Mouse (Mus musculus) G1E (cell line): Measurements from ENCODE around the gene Hes1.

Experiments
- CTCF ChIP-seq: IDR thresholded peaks from 2 replicates; pipeline ENCODE4 v1.5.1; 2012; ENCODE audit warnings: low read depth, low read length, inconsistent platforms, mixed read lengths
- GATA1 ChIP-seq: IDR thresholded peaks from 2 replicates; pipeline ENCODE4 v1.6.1; 2012; ENCODE audit warnings: borderline replicate concordance, low read length, inconsistent platforms, mixed read lengths
- POLR2AphosphoS5 ChIP-seq: IDR thresholded peaks from 2 replicates; pipeline ENCODE4 v1.6.1; 2012; ENCODE audit warnings: low read depth, low read length, inconsistent platforms; ENCODE audit not compliant: insufficient replicate concordance
- TAL1 ChIP-seq: conservative IDR thresholded peaks from 2 replicates; pipeline ENCODE4 v1.6.1; 2012; ENCODE audit warnings: low read depth, low read length, inconsistent platforms, mixed read lengths

DNA sequence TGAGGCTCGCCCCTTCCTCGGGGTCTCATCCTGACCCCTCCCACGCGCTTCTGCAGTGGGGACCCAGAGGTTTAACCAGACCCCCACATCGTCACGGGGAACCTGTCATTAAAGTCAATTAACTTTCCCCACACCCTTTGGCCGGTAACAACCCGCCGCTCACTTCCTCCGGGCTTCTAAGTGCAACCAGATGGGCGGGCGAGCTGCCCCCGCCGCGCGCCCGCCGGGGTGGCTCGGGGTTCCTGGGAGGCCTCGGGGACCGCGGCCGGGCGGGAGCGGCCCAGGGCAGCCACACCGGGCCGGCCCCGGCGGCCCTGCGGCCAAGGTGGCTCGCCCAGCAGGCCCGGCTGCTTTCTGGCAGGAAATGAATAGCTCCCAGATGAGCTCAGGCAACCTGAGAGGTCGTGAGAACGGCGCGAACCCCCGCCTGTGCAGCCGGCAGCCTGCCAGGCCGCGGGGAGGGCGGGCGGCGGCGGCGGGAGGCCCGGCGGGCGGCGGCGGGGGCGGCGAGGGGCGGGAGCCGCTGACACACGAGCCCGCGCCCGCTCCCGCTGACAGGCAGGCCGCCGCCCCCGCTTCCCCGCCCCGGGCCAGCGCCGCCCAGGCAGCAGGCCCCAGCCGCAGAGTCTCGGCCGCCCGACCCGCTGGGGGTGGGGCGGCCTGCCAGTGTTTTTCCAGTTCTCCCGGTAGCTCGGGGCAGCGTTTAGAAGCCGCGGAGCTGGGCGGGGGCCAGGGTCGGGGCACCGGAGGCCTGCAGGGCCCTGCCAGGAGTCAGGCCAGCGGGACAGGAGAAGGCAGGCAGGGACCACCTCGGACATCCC lies 6.0 kb downstream of the Hes1 start:
- TF ChIP-seq CTCF (no peak), TAL1 (no peak), POLR2AphosphoS5 (no peak), GATA1 (no peak)
